Mouse (Mus musculus) MEL (cell line): ENCODE results near the gene Rab11a. TPM values are rescaled to one million over a fixed set of nuclear protein-coding genes. Genes with fewer than 3 reads are reported as not detected.

Experiments
- DNase-seq: peaks from one replicate; pipeline ENCODE4 v3.0.0; 2011; ENCODE audit warnings: low read depth, low spot score
- H3K27ac ChIP-seq: 2 replicates; pipeline ENCODE4 v1.5.1; 2012; ENCODE audit warnings: low read depth, mild to moderate bottlenecking, control low read depth, low read length, moderate library complexity; ENCODE audit not compliant: control insufficient read depth
- H3K27me3 ChIP-seq, 2 experiments: fragments of 150-350 bp in 1 of 2; sonication (generic) in 1 of 2; 2 replicates each; pipeline ENCODE4 v1.6.1; 2012; ENCODE audit warnings: low read length in 2 of 2, mild to moderate bottlenecking in 2 of 2, improper control_type of control experiment in 1 of 2, moderate library complexity in 1 of 2; ENCODE audit not compliant: insufficient read depth in 2 of 2, control insufficient read depth in 1 of 2
- H3K36me3 ChIP-seq, 2 experiments: 2 replicates each; pipeline ENCODE4 v1.6.1; 2012 to 2014; ENCODE audit warnings: low read length in 2 of 2, improper control_type of control experiment in 1 of 2, inconsistent platforms in 1 of 2, mild to moderate bottlenecking in 1 of 2; ENCODE audit not compliant: insufficient read depth in 2 of 2, control insufficient read depth in 1 of 2
- H3K4me1 ChIP-seq, 2 experiments: fragments of 150-350 bp in 1 of 2; sonication (generic) in 1 of 2; 2 replicates each; pipeline ENCODE4 v1.6.1; 2012; ENCODE audit warnings: low read length in 2 of 2, improper control_type of control experiment in 1 of 2, mild to moderate bottlenecking in 1 of 2; ENCODE audit not compliant: insufficient read depth in 2 of 2, control insufficient read depth in 1 of 2
- H3K4me3 ChIP-seq, 2 experiments: fragments of 150-350 bp in 1 of 2; sonication (generic) in 1 of 2; 2 replicates each; pipeline ENCODE4 v1.5.1; 2012; ENCODE audit warnings: low read depth in 2 of 2, low read length in 2 of 2, mild to moderate bottlenecking in 2 of 2, moderate library complexity in 2 of 2, control low read depth in 1 of 2, improper control_type of control experiment in 1 of 2; ENCODE audit not compliant: control insufficient read depth in 1 of 2, insufficient read depth in 1 of 2
- H3K79me2 ChIP-seq: 2 replicates; pipeline ENCODE4 v1.6.1; 2012; ENCODE audit warnings: mild to moderate bottlenecking, low read length, moderate library complexity; ENCODE audit not compliant: control insufficient read depth, poor library complexity, insufficient read depth
- H3K9ac ChIP-seq: 2 replicates; pipeline ENCODE4 v1.6.1; 2012; ENCODE audit warnings: low read depth, mild to moderate bottlenecking, control low read depth, low read length, moderate library complexity; ENCODE audit not compliant: control insufficient read depth, poor library complexity, severe bottlenecking
- H3K9me3 ChIP-seq: fragments of 150-350 bp; sonication (generic); replicated peaks from 2 replicates; pipeline ENCODE4 v1.6.1; 2012; ENCODE audit warnings: mild to moderate bottlenecking, low read length, improper control_type of control experiment, moderate library complexity; ENCODE audit not compliant: insufficient read depth
- BHLHE40 ChIP-seq: IDR thresholded peaks from 2 replicates; pipeline ENCODE4 v1.6.1; 2012; ENCODE audit warnings: low read depth, mild to moderate bottlenecking, inconsistent platforms, low read length, improper control_type of control experiment, borderline replicate concordance
- CHD1 ChIP-seq: IDR thresholded peaks from 2 replicates; pipeline ENCODE4 v1.6.1; 2012; ENCODE audit warnings: low read depth, mild to moderate bottlenecking, inconsistent platforms, low read length, improper control_type of control experiment
- CHD2 ChIP-seq: IDR thresholded peaks from 2 replicates; pipeline ENCODE4 v1.6.1; 2011; ENCODE audit warnings: low read length, improper control_type of control experiment
- CTCF ChIP-seq, 3 experiments: IDR thresholded peaks in 2 of 3; conservative IDR thresholded peaks in 1 of 3; 2 replicates each; pipeline ENCODE4 v1.5.1; 2011 to 2012; ENCODE audit warnings: low read length in 3 of 3, low read depth in 2 of 3, mild to moderate bottlenecking in 2 of 3, improper control_type of control experiment in 1 of 3, inconsistent platforms in 1 of 3, mixed read lengths in 1 of 3, moderate library complexity in 1 of 3; ENCODE audit not compliant: control insufficient read depth in 1 of 3, insufficient read depth in 1 of 3, poor library complexity in 1 of 3, severe bottlenecking in 1 of 3
- E2F4 ChIP-seq: IDR thresholded peaks from 2 replicates; pipeline ENCODE4 v1.6.1; 2011; ENCODE audit warnings: low read depth, low read length, improper control_type of control experiment, borderline replicate concordance
- ELF1 ChIP-seq: IDR thresholded peaks from 2 replicates; pipeline ENCODE4 v1.6.1; 2014; ENCODE audit warnings: low read depth, mild to moderate bottlenecking, inconsistent platforms, low read length, improper control_type of control experiment, moderate library complexity
- ETS1 ChIP-seq: IDR thresholded peaks from 2 replicates; pipeline ENCODE4 v1.6.1; 2012; ENCODE audit warnings: low read depth, mild to moderate bottlenecking, inconsistent platforms, low read length, improper control_type of control experiment, moderate library complexity
- GABPA ChIP-seq: IDR thresholded peaks from 2 replicates; pipeline ENCODE4 v1.6.1; 2012; ENCODE audit warnings: low read depth, mild to moderate bottlenecking, inconsistent platforms, low read length, improper control_type of control experiment, moderate library complexity
- GATA1 ChIP-seq: IDR thresholded peaks from 2 replicates; pipeline ENCODE4 v1.6.1; 2011; ENCODE audit warnings: low read depth, low read length, improper control_type of control experiment
- JUND ChIP-seq: IDR thresholded peaks from 2 replicates; pipeline ENCODE4 v1.6.1; 2011; ENCODE audit warnings: low read depth, mild to moderate bottlenecking, improper control_type of control experiment, low read length
- MAX ChIP-seq: IDR thresholded peaks from 2 replicates; pipeline ENCODE4 v1.6.1; 2011; ENCODE audit warnings: low read length, improper control_type of control experiment
- MAZ ChIP-seq: IDR thresholded peaks from 2 replicates; pipeline ENCODE4 v1.6.1; 2012; ENCODE audit warnings: low read depth, mild to moderate bottlenecking, inconsistent platforms, low read length, improper control_type of control experiment
- MXI1 ChIP-seq: IDR thresholded peaks from 2 replicates; pipeline ENCODE4 v1.6.1; 2011; ENCODE audit warnings: mild to moderate bottlenecking, low read depth, low read length, improper control_type of control experiment
- NELFE ChIP-seq: IDR thresholded peaks from 2 replicates; pipeline ENCODE4 v1.6.1; 2011; ENCODE audit warnings: low read depth, low read length, improper control_type of control experiment
- POLR2A ChIP-seq, 2 experiments: IDR thresholded peaks; 2 replicates each; pipeline ENCODE4 v1.6.1; 2011 to 2012; ENCODE audit warnings: low read length in 2 of 2, mild to moderate bottlenecking in 2 of 2, control low read depth in 1 of 2, improper control_type of control experiment in 1 of 2, low read depth in 1 of 2, moderate library complexity in 1 of 2; ENCODE audit not compliant: control insufficient read depth in 1 of 2, insufficient read depth in 1 of 2, poor library complexity in 1 of 2
- POLR2AphosphoS2 ChIP-seq: IDR thresholded peaks from 2 replicates; pipeline ENCODE4 v1.6.1; 2011; ENCODE audit warnings: low read length, improper control_type of control experiment
- POLR2AphosphoS5 ChIP-seq: IDR thresholded peaks from 2 replicates; pipeline ENCODE4 v1.6.1; 2012; ENCODE audit warnings: low read depth, borderline replicate concordance, mild to moderate bottlenecking, inconsistent platforms, low read length, moderate library complexity, mixed read lengths
- RAD21 ChIP-seq: IDR thresholded peaks from 2 replicates; pipeline ENCODE4 v1.6.1; 2011; ENCODE audit warnings: mild to moderate bottlenecking, low read depth, low read length, improper control_type of control experiment
- RCOR1 ChIP-seq: IDR thresholded peaks from 2 replicates; pipeline ENCODE4 v1.6.1; 2012; ENCODE audit warnings: low read depth, mild to moderate bottlenecking, inconsistent platforms, low read length, improper control_type of control experiment
- TAL1 ChIP-seq: IDR thresholded peaks from 2 replicates; pipeline ENCODE4 v1.6.1; 2012; ENCODE audit warnings: mild to moderate bottlenecking, inconsistent platforms, low read length, moderate library complexity, mixed read lengths
- TCF12 ChIP-seq: IDR thresholded peaks from 2 replicates; pipeline ENCODE4 v1.6.1; 2014; ENCODE audit warnings: low read depth, mild to moderate bottlenecking, inconsistent platforms, low read length, improper control_type of control experiment, moderate library complexity
- UBTF ChIP-seq: IDR thresholded peaks from 2 replicates; pipeline ENCODE4 v1.6.1; 2012; ENCODE audit warnings: low read depth, mild to moderate bottlenecking, inconsistent platforms, low read length, improper control_type of control experiment, moderate library complexity, borderline replicate concordance; ENCODE audit not compliant: insufficient read depth
- USF1 ChIP-seq: IDR thresholded peaks from 2 replicates; pipeline ENCODE4 v1.6.1; 2014; ENCODE audit warnings: low read depth, mild to moderate bottlenecking, inconsistent platforms, low read length, improper control_type of control experiment, moderate library complexity
- USF2 ChIP-seq, 2 experiments: IDR thresholded peaks; 2 replicates each; pipeline ENCODE4 v1.6.1; 2011 to 2012; ENCODE audit warnings: improper control_type of control experiment in 2 of 2, low read length in 2 of 2, borderline replicate concordance in 1 of 2, inconsistent platforms in 1 of 2, low read depth in 1 of 2, mild to moderate bottlenecking in 1 of 2; ENCODE audit not compliant: insufficient read depth in 1 of 2
- ZC3H11A ChIP-seq: IDR thresholded peaks from 2 replicates; pipeline ENCODE4 v1.6.1; 2012; ENCODE audit warnings: low read depth, mild to moderate bottlenecking, inconsistent platforms, low read length, improper control_type of control experiment
- polyA plus RNA-seq, 2 experiments: library from polyadenylated mRNA; stranded (reverse) in 1 of 2; unstranded in 1 of 2; fragments of >175 nt in 1 of 2; fragments of >200 nt in 1 of 2; gene quantifications; 2 replicates each; pipeline versions ENCODE4 v1.2.1 to v1.2.4; 2012; ENCODE audit warnings: low replicate concordance in 2 of 2, low read depth in 1 of 2; ENCODE audit not compliant: insufficient read length in 2 of 2, insufficient read depth in 1 of 2, missing spikeins in 1 of 2
- total RNA-seq: library from RNA; depleted of rRNA; stranded (reverse); fragments of 300-350 nt; gene quantifications from 2 replicates; pipeline ENCODE4 v1.2.3, GENCODE M21; 2012

Gene Rab11a
- total and polyA plus RNA-seq, 3 experiments, result 93.7 to 212 TPM; not detected in 1

- H3K4me3 ChIP-seq, result no peak overlapping the region
- peaks cover 0 to 10% of the 10 kb centered on the region in 2 experiments; a peak in 2 of 4 replicates for H3K36me3 ChIP-seq
Observed at GRCm38 (mm10) chr9:64767796-64768195, 30.2 kb upstream of the Rab11a start.

GRCm38 (mm10) chr9:64766136-64766535, 28.6 kb upstream of the Rab11a start:
- TF ChIP-seq CTCF (IDR thresholded peaks at IDR 0.05 in 2 of 3, conservative IDR thresholded peaks at IDR 0.05 in 1 of 3; ENCODE audit: control insufficient read depth in 1 of 3, insufficient read depth in 1 of 3, low read depth in 2 of 3, low read length in 3 of 3, poor library complexity in 1 of 3, severe bottlenecking in 1 of 3) (peak; percentile 23 to 30 (median 29); a peak in 3 of 6 replicates), ETS1 (no peak)
- Histone ChIP-seq H3K9ac (no peak overlapping the region), H3K4me3 (no peak overlapping the region), H3K9me3 (no peaks in the 10 kb centered on the region), H3K79me2 (no peaks in the 10 kb centered on the region), H3K4me1 (peaks cover 0 to 11% of the 10 kb centered on the region in 2 experiments; a peak in 2 of 4 replicates), H3K27me3 (no peaks in the 10 kb centered on the region; a peak in 2 of 4 replicates), H3K27ac (no peak overlapping the region), H3K36me3 (peaks cover 0 to 10% of the 10 kb centered on the region in 2 experiments; a peak in 2 of 4 replicates)
- DNase-seq, result peak; percentile 27

More at GRCm38 (mm10) chr9:64767796-64768195, 30.2 kb upstream of the Rab11a start:
- Histone ChIP-seq H3K9me3 (no peaks in the 10 kb centered on the region), H3K9ac (no peak overlapping the region), H3K27ac (no peak overlapping the region), H3K79me2 (no peaks in the 10 kb centered on the region), H3K27me3 (no peaks in the 10 kb centered on the region; a peak in 1 of 4 replicates), H3K4me1 (peaks cover 0 to 13% of the 10 kb centered on the region in 2 experiments; a peak in 2 of 4 replicates)
- no peak for TF ChIP-seq MAZ
- TF ChIP-seq CTCF (IDR thresholded peaks at IDR 0.05 in 2 of 3, conservative IDR thresholded peaks at IDR 0.05 in 1 of 3; ENCODE audit: control insufficient read depth in 1 of 3, insufficient read depth in 1 of 3, low read depth in 2 of 3, low read length in 3 of 3, poor library complexity in 1 of 3, severe bottlenecking in 1 of 3), result no peak
- TF ChIP-seq BHLHE40, result no peak
- no peak for TF ChIP-seq ZC3H11A
- no peak for TF ChIP-seq TCF12
- DNase-seq, result no peak

GRCm38 (mm10) chr9:64764824-64765223, 27.3 kb upstream of the Rab11a start:
- Histone ChIP-seq H3K36me3 (peaks cover 0 to 4% of the 10 kb centered on the region in 2 experiments; a peak in 1 of 4 replicates), H3K27ac (no peak overlapping the region), H3K27me3 (no peaks in the 10 kb centered on the region; a peak in 2 of 4 replicates), H3K9ac (no peak overlapping the region), H3K4me3 (no peak overlapping the region), H3K79me2 (no peaks in the 10 kb centered on the region), H3K9me3 (no peaks in the 10 kb centered on the region), H3K4me1 (peaks cover 0 to 3% of the 10 kb centered on the region in 2 experiments; a peak in 2 of 4 replicates)
- peak; percentile 56 for DNase-seq
- TF ChIP-seq POLR2A (IDR thresholded peaks at IDR 0.05; ENCODE audit: control insufficient read depth in 1 of 2, insufficient read depth in 1 of 2, low read depth in 1 of 2, low read length in 2 of 2, poor library complexity in 1 of 2) (no peak), USF1 (no peak), UBTF (no peak), ELF1 (no peak), JUND (no peak), CHD1 (no peak), NELFE (no peak), MAX (no peak), TAL1 (no peak), USF2 (IDR thresholded peaks at IDR 0.05; ENCODE audit: borderline replicate concordance in 1 of 2, insufficient read depth in 1 of 2, low read depth in 1 of 2, low read length in 2 of 2) (no peak), CHD2 (no peak), RCOR1 (peak; percentile 82), POLR2AphosphoS2 (no peak), GABPA (no peak), MXI1 (no peak), BHLHE40 (peak; percentile 57; the same call in 1 of the 2 replicates), GATA1 (peak; percentile 92), POLR2AphosphoS5 (no peak), E2F4 (no peak), CTCF (IDR thresholded peaks at IDR 0.05 in 2 of 3, conservative IDR thresholded peaks at IDR 0.05 in 1 of 3; ENCODE audit: control insufficient read depth in 1 of 3, insufficient read depth in 1 of 3, low read depth in 2 of 3, low read length in 3 of 3, poor library complexity in 1 of 3, severe bottlenecking in 1 of 3) (no peak), RAD21 (no peak)
